8 mouse cellular contexts compared by ENCODE assay signal in genomic region chr4:137486081-137487014, GRCm38 (mm10). TPM values are rescaled to one million over a fixed set of nuclear protein-coding genes. Genes with fewer than 3 reads are reported as not detected.
DNase-seq lines count a peak whose midpoint lies in the region; ATAC-seq lines count a peak whose summit lies in the region.

No protein-coding gene starts in this region.

- H3K9ac ChIP-seq in lung, embryonic 16.5 days (ENCODE audit: low read length): peak overlapping the region; percentile 59
- peak overlapping the region; percentile 40 for H3K9ac ChIP-seq in forebrain, embryonic 13.5 days
- peak overlapping the region; percentile 52 for H3K9ac ChIP-seq in intestine, embryonic 16.5 days (ENCODE audit: low read depth, low read length)
- H3K9ac ChIP-seq in neural tube, embryonic 15.5 days (replicated peaks): no peak overlapping the region

- 22% methylated on average over 20 of the region's 20 CpGs for WGBS in lung, embryonic 16.5 days
- WGBS in forebrain, embryonic 13.5 days: 39% methylated on average over 20 of the region's 20 CpGs
- WGBS in intestine, embryonic 16.5 days: 36% methylated on average over 20 of the region's 20 CpGs
- WGBS in neural tube, embryonic 15.5 days: 37% methylated on average over 20 of the region's 20 CpGs

- peak overlapping the region; percentile 84 for H3K27ac ChIP-seq in lung, embryonic 16.5 days (ENCODE audit: low read length)
- H3K27ac ChIP-seq in forebrain, embryonic 13.5 days: no peak overlapping the region
- peak overlapping the region; percentile 93 for H3K27ac ChIP-seq in intestine, embryonic 16.5 days (ENCODE audit: low read length)
- H3K27ac ChIP-seq in neural tube, embryonic 15.5 days (replicated peaks): peak overlapping the region; percentile 60; the same call in 1 of the 2 replicates

- H3K36me3 ChIP-seq in lung, embryonic 16.5 days (ENCODE audit: control insufficient read depth, insufficient read depth, low read length): no peaks in the 10 kb centered on the region
- no peaks in the 10 kb centered on the region for H3K36me3 ChIP-seq in forebrain, embryonic 13.5 days (ENCODE audit: poor library complexity, severe bottlenecking)
- no peaks in the 10 kb centered on the region for H3K36me3 ChIP-seq in intestine, embryonic 16.5 days (ENCODE audit: control insufficient read depth, insufficient read depth, low read length)
- H3K36me3 ChIP-seq in neural tube, embryonic 15.5 days: no peaks in the 10 kb centered on the region

- no peak for ATAC-seq in lung, embryonic 16.5 days (ENCODE audit: low read depth)
- ATAC-seq in forebrain, embryonic 13.5 days: no peak
- ATAC-seq in intestine, embryonic 16.5 days: no peak
- no peak for ATAC-seq in neural tube, embryonic 15.5 days (ENCODE audit: low FRiP score)

- DNase-seq in lung, adult 18-20 months: no peak
- no peak for DNase-seq in embryo, embryonic 10 days (ENCODE audit: low spot score)
- no peak for DNase-seq in Muller cell, postnatal 12 days (ENCODE audit: inconsistent ontology term)
- no peak for DNase-seq in ovary, postnatal 10 days (ENCODE audit: low spot score)

- H3K4me3 ChIP-seq in lung, embryonic 16.5 days (ENCODE audit: low read length): no peak overlapping the region
- no peak overlapping the region for H3K4me3 ChIP-seq in forebrain, embryonic 13.5 days
- no peak overlapping the region for H3K4me3 ChIP-seq in intestine, embryonic 16.5 days (ENCODE audit: low read length)
- no peak overlapping the region for H3K4me3 ChIP-seq in neural tube, embryonic 15.5 days (replicated peaks)

- H3K4me1 ChIP-seq in lung, embryonic 16.5 days (replicated peaks; ENCODE audit: control insufficient read depth, insufficient read depth, low read length): peaks cover 85% of the 10 kb centered on the region
- H3K4me1 ChIP-seq in forebrain, embryonic 13.5 days: peaks cover 57% of the 10 kb centered on the region
- H3K4me1 ChIP-seq in intestine, embryonic 16.5 days (ENCODE audit: control insufficient read depth, insufficient read depth, low read length): peaks cover 79% of the 10 kb centered on the region
- peaks cover 61% of the 10 kb centered on the region for H3K4me1 ChIP-seq in neural tube, embryonic 15.5 days

- no peaks in the 10 kb centered on the region for H3K27me3 ChIP-seq in lung, embryonic 16.5 days (ENCODE audit: control insufficient read depth, insufficient read depth, low read depth, low read length)
- no peaks in the 10 kb centered on the region for H3K27me3 ChIP-seq in forebrain, embryonic 13.5 days
- no peaks in the 10 kb centered on the region for H3K27me3 ChIP-seq in intestine, embryonic 16.5 days (replicated peaks; ENCODE audit: control insufficient read depth, insufficient read depth, low read length)
- H3K27me3 ChIP-seq in neural tube, embryonic 15.5 days (replicated peaks): no peaks in the 10 kb centered on the region

- peak overlapping the region; percentile 12; the same call in 1 of the 2 replicates for H3K4me2 ChIP-seq in lung, embryonic 16.5 days (ENCODE audit: low read depth, low read length)
- no peak overlapping the region for H3K4me2 ChIP-seq in forebrain, embryonic 13.5 days
- H3K4me2 ChIP-seq in intestine, embryonic 16.5 days (ENCODE audit: low read depth, low read length): 0 out of 2 replicates have a peak overlapping the region, but pooled peaks have one; percentile 6
- no peak overlapping the region for H3K4me2 ChIP-seq in neural tube, embryonic 15.5 days

- no peaks in the 10 kb centered on the region for H3K9me3 ChIP-seq in lung, embryonic 16.5 days (ENCODE audit: control insufficient read depth, low read length)
- no peaks in the 10 kb centered on the region for H3K9me3 ChIP-seq in forebrain, embryonic 13.5 days (replicated peaks)
- no peaks in the 10 kb centered on the region for H3K9me3 ChIP-seq in intestine, embryonic 16.5 days (ENCODE audit: control insufficient read depth, low read length)
- H3K9me3 ChIP-seq in neural tube, embryonic 15.5 days (replicated peaks): no peaks in the 10 kb centered on the region

RNA-seq across cellular contexts. Expression of gene Hspg2, which starts 17.8 kb away (rescaled TPM):
- polyA plus RNA-seq in lung, embryonic 16.5 days (2015; fragmentation: Nextera tagmentation; extraction: Ambion mirVana): 34.7 and 35.2 TPM in 2 replicates
- polyA plus RNA-seq in forebrain, embryonic 13.5 days (2015; fragmentation: Nextera tagmentation; extraction: Ambion mirVana): 4.8 and 6.5 TPM in 2 replicates
- polyA plus RNA-seq in intestine, embryonic 16.5 days (2015; fragmentation: Nextera tagmentation; extraction: Ambion mirVana): 24.5 TPM in 2 replicates
- polyA plus RNA-seq in neural tube, embryonic 15.5 days (2015; fragmentation: Nextera tagmentation; extraction: Ambion mirVana): 7.5 and 9.8 TPM in 2 replicates

RNA-seq across cellular contexts. Expression of gene 1700013G24Rik, which starts 33.3 kb away (rescaled TPM):
- polyA plus RNA-seq in lung, embryonic 16.5 days (2015; fragmentation: Nextera tagmentation; extraction: Ambion mirVana): not detected in 2 replicates
- polyA plus RNA-seq in forebrain, embryonic 13.5 days (2015; fragmentation: Nextera tagmentation; extraction: Ambion mirVana): not detected in 2 replicates
- not detected in 2 replicates for polyA plus RNA-seq in intestine, embryonic 16.5 days (2015; fragmentation: Nextera tagmentation; extraction: Ambion mirVana)
- not detected in 2 replicates for polyA plus RNA-seq in neural tube, embryonic 15.5 days (2015; fragmentation: Nextera tagmentation; extraction: Ambion mirVana)

RNA-seq across cellular contexts. Expression of gene Cela3b, which starts 56.0 kb away (rescaled TPM):
- polyA plus RNA-seq in lung, embryonic 16.5 days (2015; fragmentation: Nextera tagmentation; extraction: Ambion mirVana): not detected in 2 replicates
- not detected in 2 replicates for polyA plus RNA-seq in forebrain, embryonic 13.5 days (2015; fragmentation: Nextera tagmentation; extraction: Ambion mirVana)
- 237 and 402 TPM in 2 replicates for polyA plus RNA-seq in intestine, embryonic 16.5 days (2015; fragmentation: Nextera tagmentation; extraction: Ambion mirVana)
- 0.86 TPM in 1 of 2 replicates, not detected in the other for polyA plus RNA-seq in neural tube, embryonic 15.5 days (2015; fragmentation: Nextera tagmentation; extraction: Ambion mirVana)

Comparison
In these comparisons a context has a peak if more than half of its experiments do, and no peak if none do; other contexts are left out.
1. H3K4me2 ChIP-seq: peak in lung, embryonic 16.5 days (single experiment) and intestine, embryonic 16.5 days (single experiment); none in forebrain, embryonic 13.5 days (single experiment) and neural tube, embryonic 15.5 days (single experiment).
2. RNA of gene Cela3b, which starts 56.0 kb away (polyA plus RNA-seq): 237 to 402 TPM in intestine, embryonic 16.5 days; not detected in forebrain, embryonic 13.5 days, not detected in lung, embryonic 16.5 days and 0.86 TPM in neural tube, embryonic 15.5 days; every median in the first group is over 100 times any median in the second.